Mouse (Mus musculus): ENCODE measurements around the gene Tmem254b.
"Not testable (repeated sequence)": the region's sequence is repeated elsewhere in the genome, so short reads cannot be mapped to it uniquely, and the experiment has no call there.

Gene Tmem254b

GRCm38 (mm10) chr14:26206926-26207247 lies at the start of gene Tmem254b:
Tmem254b (minus strand) TSS chr14:26207041.
- not testable (repeated sequence) for DNase-seq (ENCODE audit: inconsistent ontology term)

DNA sequence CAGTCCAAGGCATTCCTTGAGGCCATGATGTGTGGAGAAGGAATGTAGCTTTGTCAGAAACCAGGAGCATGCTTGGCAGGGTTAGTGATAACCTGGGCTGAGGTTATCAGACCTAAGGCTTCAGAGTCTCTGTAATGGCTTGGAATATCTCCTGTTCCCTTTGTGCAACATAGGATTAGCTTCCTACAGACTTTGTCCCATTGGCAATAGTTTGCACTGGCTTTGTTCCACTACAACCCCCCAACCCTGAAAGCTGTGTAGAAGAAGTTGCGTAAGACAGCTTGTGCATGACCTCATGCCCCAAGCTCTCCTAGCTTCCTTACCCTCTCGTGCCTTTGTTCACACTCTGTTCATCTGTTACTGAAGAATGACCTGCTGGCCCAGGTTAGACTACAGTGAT lies 30.3 kb upstream of the Tmem254b start:
- DNase-seq (ENCODE audit: inconsistent ontology term) = not testable (repeated sequence)

DNA sequence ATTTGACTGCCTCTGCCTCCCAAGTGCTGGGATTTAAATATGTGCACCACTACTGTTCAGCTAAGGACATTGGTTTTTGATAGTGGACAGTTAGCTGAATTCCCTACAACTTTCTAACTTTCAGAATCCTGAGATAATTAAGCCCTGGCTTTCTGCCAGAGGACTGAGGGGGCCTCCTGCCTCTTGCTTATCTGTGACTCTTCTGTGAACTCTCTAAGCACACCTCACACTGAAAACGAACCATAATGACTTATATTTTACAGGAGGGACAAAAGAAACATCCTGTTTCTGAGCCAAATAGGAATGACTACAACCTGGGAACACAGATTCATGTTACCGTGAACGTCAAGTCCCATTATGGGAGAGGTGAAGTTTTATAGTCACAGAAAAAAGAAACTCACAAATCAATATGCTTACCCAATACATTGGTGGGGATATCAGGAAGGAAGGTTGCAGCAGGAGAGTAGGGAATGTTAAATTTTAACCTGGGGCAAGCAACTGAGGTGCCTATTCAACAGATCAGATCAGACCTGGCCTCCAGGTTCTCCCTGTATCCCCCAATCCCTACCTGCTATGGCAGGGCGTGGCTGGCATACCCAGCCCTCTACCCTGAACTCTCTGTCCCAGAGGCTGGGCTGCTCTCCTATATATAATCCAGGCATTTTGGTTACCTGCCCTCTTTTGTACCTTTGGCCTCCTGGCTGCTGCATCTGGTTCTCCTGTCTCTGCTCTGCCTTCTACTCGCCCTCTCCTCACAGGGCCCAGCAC lies 9.6 kb upstream of the Tmem254b start:
- DNase-seq (ENCODE audit: inconsistent ontology term) = not testable (repeated sequence)

DNA sequence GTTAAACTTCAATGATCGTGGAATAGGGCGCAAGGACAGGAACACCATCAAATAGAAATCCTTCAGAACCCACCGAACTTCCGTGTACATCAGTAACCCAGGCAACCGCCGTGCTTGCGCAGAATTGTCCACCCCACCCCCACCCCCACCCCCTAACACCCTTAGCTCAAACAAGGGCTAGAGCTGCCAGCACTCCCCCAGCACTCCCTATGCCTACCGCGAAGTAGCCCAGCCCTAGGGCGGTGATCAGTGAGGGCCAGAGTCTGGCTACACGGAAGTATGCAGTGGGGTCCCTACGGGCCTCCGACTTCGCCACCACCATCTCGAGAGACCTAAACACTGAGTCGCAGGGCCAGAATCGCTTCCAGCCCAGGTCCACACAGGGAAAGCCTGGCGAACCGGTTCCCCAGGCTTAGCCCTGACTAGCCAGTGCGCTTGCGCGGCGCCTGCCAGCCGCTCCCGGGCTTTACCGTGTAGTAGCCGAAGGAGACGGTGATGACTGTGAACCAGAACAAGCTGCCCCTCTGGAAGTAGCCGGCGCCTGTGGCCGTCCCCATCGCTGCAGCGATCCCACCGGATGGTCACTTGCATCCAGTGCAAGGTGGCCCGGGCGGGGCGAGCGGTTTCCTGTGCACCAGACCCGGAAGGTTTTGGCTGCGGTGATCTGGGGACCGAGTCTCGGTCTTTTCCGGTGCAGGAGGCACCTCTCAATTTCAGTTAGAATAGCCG lies 480 bp downstream of the Tmem254b start:
- not testable (repeated sequence) for DNase-seq (ENCODE audit: inconsistent ontology term)

DNA sequence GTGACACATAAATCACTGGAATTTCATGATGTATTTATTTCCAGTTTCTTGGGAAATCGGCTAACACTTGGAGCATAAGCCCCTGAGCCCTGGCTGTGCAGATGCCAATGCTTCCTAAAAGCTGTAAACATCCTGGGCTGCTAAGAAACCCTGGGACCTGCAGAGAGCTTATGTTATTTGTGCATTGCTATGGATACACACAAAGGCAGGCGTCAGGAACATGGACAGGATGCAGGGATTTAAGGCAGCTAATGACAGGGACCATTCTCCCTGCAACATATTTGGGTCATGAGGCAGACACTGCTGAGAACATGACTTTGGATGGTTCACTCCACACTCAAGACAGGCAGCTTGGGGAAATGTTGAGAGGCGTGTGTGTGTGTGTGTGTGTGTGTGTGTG lies 9.0 kb downstream of the Tmem254b start:
- DNase-seq (ENCODE audit: inconsistent ontology term) = not testable (repeated sequence)

- not testable (repeated sequence) for DNase-seq (ENCODE audit: inconsistent ontology term)
Observed at GRCm38 (mm10) chr14:26188361-26188760, 18.5 kb downstream of the Tmem254b start.

GRCm38 (mm10) chr14:26186638-26187037 lies 20.2 kb downstream of the Tmem254b start:
- not testable (repeated sequence) for DNase-seq (ENCODE audit: inconsistent ontology term)

DNA sequence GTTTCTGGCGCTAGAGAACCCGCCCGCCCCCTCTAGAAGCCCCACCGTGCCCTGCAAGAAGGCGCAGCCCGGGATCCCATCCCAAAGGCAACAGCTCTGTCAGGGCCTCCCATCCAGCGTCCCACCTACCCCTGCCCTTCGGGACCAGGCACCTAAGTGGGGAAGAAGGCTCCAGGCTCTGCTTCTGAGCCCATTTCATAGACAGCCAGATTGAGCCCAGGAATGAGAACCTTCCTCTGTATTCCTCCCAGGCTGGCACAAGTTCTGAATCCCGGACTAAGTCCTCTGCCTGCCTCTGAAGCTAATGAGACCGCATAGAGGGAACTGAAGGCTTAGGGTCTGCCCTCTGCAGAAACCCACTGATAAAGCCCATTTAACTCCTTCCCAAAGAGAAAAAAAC lies 24.5 kb downstream of the Tmem254b start, which contains the start of gene Plac9b:
Plac9b (minus strand) TSS at position 101 of the 400 bp plus-strand sequence.
- DNase-seq (ENCODE audit: inconsistent ontology term) = not testable (repeated sequence)

DNA sequence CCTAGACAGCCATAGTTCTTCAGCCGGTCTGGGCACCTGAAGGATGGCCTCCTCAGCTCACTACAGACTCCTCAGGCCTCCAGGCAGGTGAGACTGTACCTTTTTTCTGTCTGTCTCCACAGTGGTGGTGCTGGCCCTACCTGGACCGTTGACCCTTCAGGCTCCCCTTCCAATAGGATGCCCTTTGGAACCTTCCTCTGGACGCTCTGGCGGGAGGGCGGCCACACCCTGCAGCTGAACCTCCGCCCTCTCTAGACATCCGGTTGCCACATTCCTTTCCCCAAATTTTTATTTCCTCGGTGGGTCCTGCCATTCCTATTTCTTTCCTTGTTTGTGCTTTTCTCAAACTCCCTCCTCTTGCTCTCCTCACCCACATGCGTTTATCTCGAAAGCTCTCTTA lies 25.2 kb downstream of the Tmem254b start:
- DNase-seq (ENCODE audit: inconsistent ontology term) = not testable (repeated sequence)

GRCm38 (mm10) chr14:26175028-26175427 lies 31.8 kb downstream of the Tmem254b start:
- not testable (repeated sequence) for DNase-seq (ENCODE audit: inconsistent ontology term)

- DNase-seq (ENCODE audit: inconsistent ontology term) = not testable (repeated sequence)
Observed at GRCm38 (mm10) chr14:26173955-26174354, 32.9 kb downstream of the Tmem254b start.

GRCm38 (mm10) chr14:26165266-26165665 lies 41.6 kb downstream of the Tmem254b start:
- DNase-seq (ENCODE audit: inconsistent ontology term) = not testable (repeated sequence)

- DNase-seq (ENCODE audit: inconsistent ontology term) = not testable (repeated sequence)
Observed at GRCm38 (mm10) chr14:26162423-26162822, 44.4 kb downstream of the Tmem254b start.

- not testable (repeated sequence) for DNase-seq (ENCODE audit: inconsistent ontology term)
Observed at GRCm38 (mm10) chr14:26161156-26161555, 45.7 kb downstream of the Tmem254b start.

- not testable (repeated sequence) for DNase-seq (ENCODE audit: inconsistent ontology term)
Observed at GRCm38 (mm10) chr14:26156032-26156431, 50.8 kb downstream of the Tmem254b start.

All from Muller cell, postnatal 12 days (primary cell).